Mouse (Mus musculus): Measurements from ENCODE around the gene Gm21883. TPM values are rescaled to one million over a fixed set of nuclear protein-coding genes. Genes with fewer than 3 reads are reported as not detected.
"Not testable (repeated sequence)": the region's sequence is repeated elsewhere in the genome, so short reads cannot be mapped to it uniquely, and the experiment has no call there.

Gene Gm21883
- polyA plus RNA-seq (2014; fragmentation: Nextera tagmentation; extraction: Ambion mirVana), result not detected in 2 replicates

GRCm38 (mm10) chrX:31574183-31574582, at the start of gene Gm21883:
Gene Gm21883, minus strand, starts transcription at chrX:31574283.
- no CpG with 5 or more reads among the region's 1 CpGs for WGBS
- not testable (repeated sequence) for H3K4me1 ChIP-seq (ENCODE audit: control insufficient read depth, insufficient read depth, low read length)

DNA sequence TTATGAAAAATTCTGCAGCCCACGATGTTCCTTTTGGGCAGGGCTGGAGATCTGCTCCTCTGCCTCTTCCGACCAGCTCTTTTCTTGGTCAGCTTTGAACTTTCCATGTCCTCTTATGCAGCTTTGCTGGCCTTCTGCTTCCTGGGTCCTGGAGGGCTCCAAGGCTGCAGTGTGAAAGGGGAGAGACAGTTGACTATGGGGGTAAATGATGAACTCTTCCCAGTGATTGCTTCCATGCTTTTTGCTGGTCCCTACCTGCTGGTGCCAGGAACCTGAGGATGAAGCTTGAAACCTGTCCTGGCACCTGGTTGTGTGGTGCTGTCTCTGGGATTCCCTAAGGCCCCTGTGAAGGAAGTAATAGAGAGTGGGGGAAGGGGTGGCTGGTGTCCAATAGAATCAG, 44.7 kb upstream of the Gm21883 start, which contains the start of gene Spin2e:
Gene Spin2e (minus strand): TSS at position 101 of the 400 bp plus-strand sequence.
- H3K9ac ChIP-seq (ENCODE audit: low read length); H3K4me3 ChIP-seq (ENCODE audit: low read depth, low read length); H3K4me2 ChIP-seq; H3K9me3 ChIP-seq (ENCODE audit: control insufficient read depth, low read length); DNase-seq (ENCODE audit: low spot score, missing footprints); ATAC-seq (ENCODE audit: low FRiP score); H3K36me3 ChIP-seq (ENCODE audit: control insufficient read depth, insufficient read depth, low read length); H3K27me3 ChIP-seq (ENCODE audit: control insufficient read depth, insufficient read depth, low read length); H3K4me1 ChIP-seq (ENCODE audit: control insufficient read depth, insufficient read depth, low read length); H3K27ac ChIP-seq (ENCODE audit: low read depth, low read length): not testable (repeated sequence)
- 73% methylated on average over 1 of the region's 2 CpGs for WGBS

More at GRCm38 (mm10) chrX:31574183-31574582, at the start of gene Gm21883:
- not testable (repeated sequence) for DNase-seq (ENCODE audit: low spot score, missing footprints); H3K9me3 ChIP-seq (ENCODE audit: control insufficient read depth, low read length); H3K4me2 ChIP-seq; ATAC-seq (ENCODE audit: low FRiP score); H3K4me3 ChIP-seq (ENCODE audit: low read depth, low read length); H3K36me3 ChIP-seq (ENCODE audit: control insufficient read depth, insufficient read depth, low read length); H3K27ac ChIP-seq (ENCODE audit: low read depth, low read length); H3K9ac ChIP-seq (ENCODE audit: low read length); H3K27me3 ChIP-seq (ENCODE audit: control insufficient read depth, insufficient read depth, low read length)

Other genes starting within 250 kb of the Gm21883 start
- not detected in 2 replicates for gene Btbd35f26, start 237.8 kb downstream of the Gm21883 start, polyA plus RNA-seq (2014; fragmentation: Nextera tagmentation; extraction: Ambion mirVana)
- not detected in 2 replicates for gene Btbd35f19, start 190.4 kb downstream of the Gm21883 start, polyA plus RNA-seq (2014; fragmentation: Nextera tagmentation; extraction: Ambion mirVana)
- gene Spin2e, start 44.6 kb upstream of the Gm21883 start, polyA plus RNA-seq (2014; fragmentation: Nextera tagmentation; extraction: Ambion mirVana), result not detected in 2 replicates
- gene Btbd35f25, start 142.9 kb upstream of the Gm21883 start, polyA plus RNA-seq (2014; fragmentation: Nextera tagmentation; extraction: Ambion mirVana), result not detected in 2 replicates